Mouse (Mus musculus) activated CD4-positive, CD25-positive, alpha-beta regulatory T cell, adult 4 months (primary cell): ENCODE results near the gene Art3. TPM values are rescaled to one million over a fixed set of nuclear protein-coding genes. Genes with fewer than 3 reads are reported as not detected.

Source experiments
- ATAC-seq: one replicate; pipeline ENCODE4 v1.8.0; 2017
- polyA plus RNA-seq, 2 experiments: library from polyadenylated mRNA; unstranded; fragments of 100-300 nt; shearing (Covaris generic); gene quantifications; one replicate each; pipeline ENCODE4 v1.2.1; 2017

The Art3 gene
- polyA plus RNA-seq, 2 experiments from 2014 or later: 7.7 to 9.8 TPM

- ATAC-seq: no peak
Measured at GRCm38 (mm10) chr5:92382349-92382679, 50.7 kb downstream of the Art3 start.

GRCm38 (mm10) chr5:92383747-92384146, 52.1 kb downstream of the Art3 start:
- ATAC-seq: no peak

GRCm38 (mm10) chr5:92384855-92385254, 53.2 kb downstream of the Art3 start:
- no peak for ATAC-seq

- ATAC-seq: no peak
Measured at GRCm38 (mm10) chr5:92386102-92386501, 54.5 kb downstream of the Art3 start.

- no peak for ATAC-seq
Measured at GRCm38 (mm10) chr5:92386643-92387042, 55.0 kb downstream of the Art3 start.

GRCm38 (mm10) chr5:92387433-92387832, 55.8 kb downstream of the Art3 start:
- no peak for ATAC-seq

- ATAC-seq: no peak
Measured at GRCm38 (mm10) chr5:92389977-92390376, 58.4 kb downstream of the Art3 start.

GRCm38 (mm10) chr5:92390615-92391014, 59.0 kb downstream of the Art3 start:
- no peak for ATAC-seq

GRCm38 (mm10) chr5:92392542-92392941, 60.9 kb downstream of the Art3 start:
- peak; percentile 65 for ATAC-seq

GRCm38 (mm10) chr5:92393863-92394262, 62.2 kb downstream of the Art3 start:
- ATAC-seq: no peak

- ATAC-seq: no peak
Measured at GRCm38 (mm10) chr5:92395764-92396163, 64.1 kb downstream of the Art3 start.

GRCm38 (mm10) chr5:92396476-92396875, 64.8 kb downstream of the Art3 start:
- ATAC-seq: no peak

GRCm38 (mm10) chr5:92398153-92398552, 66.5 kb downstream of the Art3 start:
- peak; percentile 94 for ATAC-seq

GRCm38 (mm10) chr5:92402816-92403215, 71.2 kb downstream of the Art3 start:
- ATAC-seq: no peak

GRCm38 (mm10) chr5:92403562-92404399, 72.2 kb downstream of the Art3 start:
- no peak for ATAC-seq

GRCm38 (mm10) chr5:92404400-92404678, 72.7 kb downstream of the Art3 start:
- no peak for ATAC-seq

GRCm38 (mm10) chr5:92409361-92410155, 77.9 kb downstream of the Art3 start:
- ATAC-seq: no peak

- no peak for ATAC-seq
Measured at GRCm38 (mm10) chr5:92410486-92410885, 78.9 kb downstream of the Art3 start.

- ATAC-seq: no peak
Measured at GRCm38 (mm10) chr5:92411461-92412140, 80.0 kb downstream of the Art3 start.

GRCm38 (mm10) chr5:92413271-92413981, 81.8 kb downstream of the Art3 start:
- no peak for ATAC-seq

- ATAC-seq: no peak
Measured at GRCm38 (mm10) chr5:92413982-92414375, 82.4 kb downstream of the Art3 start.

GRCm38 (mm10) chr5:92424126-92424525, 92.5 kb downstream of the Art3 start:
- no peak for ATAC-seq

- ATAC-seq: no peak
Measured at GRCm38 (mm10) chr5:92430723-92431122, 99.1 kb downstream of the Art3 start.
